Mouse (Mus musculus): ENCODE measurements at regions not wholly inside any gene's neighbourhood (a gene's known extent, or its start where the extent isn't known, plus 50 kb on each side); places are given as distances from the start of the nearest gene placed in this dataset. TPM values are rescaled to one million over a fixed set of nuclear protein-coding genes. Genes with fewer than 3 reads are reported as not detected.

- Histone ChIP-seq H3K9me3 (ENCODE audit: low read depth, low read length) (no peaks in the 10 kb centered on the region), H3K9ac (no peak overlapping the region), H3K4me2 (no peak overlapping the region), H3K4me3 (ENCODE audit: low read depth, low read length) (no peak overlapping the region), H3K4me1 (ENCODE audit: insufficient read depth) (no peaks in the 10 kb centered on the region), H3K27me3 (ENCODE audit: insufficient read depth, low read length) (no peaks in the 10 kb centered on the region), H3K27ac (ENCODE audit: low read depth) (no peak overlapping the region), H3K36me3 (ENCODE audit: insufficient read depth) (no peaks in the 10 kb centered on the region)
- ATAC-seq (ENCODE audit: insufficient read depth) (no peak), DNase-seq (peak; percentile 66)
- TF ChIP-seq CTCF (IDR thresholded peaks at IDR 0.05; ENCODE audit: low read depth) = peak; percentile 64
These were observed 60.6 kb upstream of the Mocs2 start for GRCm38 (mm10) chr13:114757459-114757858.

GRCm38 (mm10) chr13:114759886-114760285 lies 58.1 kb upstream of the Mocs2 start:
- no peak overlapping the region for H3K4me3 ChIP-seq (ENCODE audit: low read depth, low read length)
- ATAC-seq (ENCODE audit: insufficient read depth) = no peak
- no peaks in the 10 kb centered on the region for H3K4me1 ChIP-seq (ENCODE audit: insufficient read depth)
- no peaks in the 10 kb centered on the region for H3K27me3 ChIP-seq (ENCODE audit: insufficient read depth, low read length)
- no peaks in the 10 kb centered on the region for H3K9me3 ChIP-seq (ENCODE audit: low read depth, low read length)
- no peaks in the 10 kb centered on the region for H3K36me3 ChIP-seq (ENCODE audit: insufficient read depth)
- H3K9ac ChIP-seq = no peak overlapping the region
- TF ChIP-seq CTCF (IDR thresholded peaks at IDR 0.05; ENCODE audit: low read depth) = no peak
- H3K27ac ChIP-seq (ENCODE audit: low read depth) = no peak overlapping the region
- WGBS = 48% methylated on average over 1 of the region's 1 CpGs
- DNase-seq = no peak
- no peak overlapping the region for H3K4me2 ChIP-seq

GRCm38 (mm10) chr13:114760901-114761300 lies 57.1 kb upstream of the Mocs2 start:
- no peaks in the 10 kb centered on the region for H3K4me1 ChIP-seq (ENCODE audit: insufficient read depth)
- WGBS = 73% methylated on average over 3 of the region's 3 CpGs
- H3K4me2 ChIP-seq = no peak overlapping the region
- TF ChIP-seq CTCF (IDR thresholded peaks at IDR 0.05; ENCODE audit: low read depth) = no peak
- H3K27me3 ChIP-seq (ENCODE audit: insufficient read depth, low read length) = no peaks in the 10 kb centered on the region
- no peak overlapping the region for H3K27ac ChIP-seq (ENCODE audit: low read depth)
- no peak overlapping the region for H3K9ac ChIP-seq
- no peaks in the 10 kb centered on the region for H3K36me3 ChIP-seq (ENCODE audit: insufficient read depth)
- DNase-seq = no peak
- H3K4me3 ChIP-seq (ENCODE audit: low read depth, low read length) = no peak overlapping the region
- H3K9me3 ChIP-seq (ENCODE audit: low read depth, low read length) = no peaks in the 10 kb centered on the region
- ATAC-seq (ENCODE audit: insufficient read depth) = no peak

Small RNAs in the stretch of these regions (microRNA-seq; reads per million reads assigned to microRNA genes)
- not detected for gene Gm25950 (ENCODE audit: borderline number of aligned reads)

Measured in lung, embryonic 14.5 days (tissue).